Mouse (Mus musculus) liver, embryonic 15.5 days (tissue): ENCODE results near the gene Mitf. TPM values are rescaled to one million over a fixed set of nuclear protein-coding genes. Genes with fewer than 3 reads are reported as not detected.

Experiments used
- ATAC-seq: fragments of 200-750 bp; cut with Nextera tagmentation; 2 replicates; pipeline ENCODE4 v1.8.0; 2017; ENCODE audit warnings: moderate number of reproducible peaks, mild to moderate bottlenecking, moderate library complexity; ENCODE audit not compliant: insufficient read depth
- H3K27ac ChIP-seq: fragments of 300-500 bp; sonication (generic); replicated peaks from 2 replicates; pipeline ENCODE4 v1.5.1; 2015; ENCODE audit warnings: mild to moderate bottlenecking, inconsistent platforms
- H3K27me3 ChIP-seq: fragments of 300-500 bp; sonication (generic); 2 replicates; pipeline ENCODE4 v1.6.1; 2015; ENCODE audit warnings: mild to moderate bottlenecking, inconsistent platforms
- H3K36me3 ChIP-seq: fragments of 300-500 bp; sonication (generic); replicated peaks from 2 replicates; pipeline ENCODE4 v1.6.1; 2015; ENCODE audit warnings: moderate library complexity, mild to moderate bottlenecking, inconsistent platforms
- H3K4me1 ChIP-seq: fragments of 300-500 bp; sonication (generic); replicated peaks from 2 replicates; pipeline ENCODE4 v1.6.1; 2015; ENCODE audit warnings: inconsistent platforms
- H3K4me2 ChIP-seq: fragments of 300-500 bp; sonication (generic); 2 replicates; pipeline ENCODE4 v1.6.1; 2015; ENCODE audit warnings: moderate library complexity, mild to moderate bottlenecking, inconsistent platforms
- H3K4me3 ChIP-seq: fragments of 300-500 bp; sonication (generic); replicated peaks from 2 replicates; pipeline ENCODE4 v1.5.1; 2015; ENCODE audit warnings: mild to moderate bottlenecking, inconsistent platforms
- H3K9ac ChIP-seq: fragments of 300-500 bp; sonication (generic); 2 replicates; pipeline ENCODE4 v1.6.1; 2015; ENCODE audit warnings: moderate library complexity, mild to moderate bottlenecking, inconsistent platforms
- H3K9me3 ChIP-seq: fragments of 300-500 bp; sonication (generic); replicated peaks from 2 replicates; pipeline ENCODE4 v1.6.1; 2016; ENCODE audit warnings: inconsistent platforms
- WGBS: fragments of 180-500 bp; shearing (Covaris S2); methylation state at CpG from one replicate; pipeline ENCODE4 v1.1.7; 2015; ENCODE audit warnings: mixed read lengths; ENCODE audit not compliant: insufficient replicate concordance; 5-methylcytosine and 5-hydroxymethylcytosine counted together
- polyA plus RNA-seq: library from polyadenylated mRNA; unstranded; fragments of >200 nt; fragmentation: Nextera tagmentation; extraction: Ambion mirVana; gene quantifications from 2 replicates; pipeline ENCODE4 v1.2.1, GENCODE M21; 2015

Gene Mitf
- polyA plus RNA-seq, 1 experiment from 2014 or later, result 0.51 TPM

DNA sequence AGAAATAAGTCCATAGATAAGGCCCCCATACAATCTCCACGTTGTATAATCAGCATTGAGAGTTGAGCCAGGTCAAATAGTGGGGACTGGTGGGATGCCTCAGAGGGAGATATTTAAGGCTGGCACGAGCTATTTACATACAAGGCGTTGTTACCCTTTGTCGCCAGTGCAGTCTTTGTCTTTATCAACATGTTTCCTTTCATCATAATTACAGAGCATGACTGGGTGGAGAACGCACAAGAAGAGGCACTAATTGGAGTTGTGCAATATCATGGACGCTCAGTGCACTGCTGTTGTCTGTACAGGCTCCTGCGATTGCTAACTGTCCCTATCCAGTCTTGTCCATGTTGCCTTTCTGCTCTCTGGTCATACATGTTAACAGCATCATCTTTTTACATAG, 15.0 kb downstream of the Mitf start:
- Histone ChIP-seq H3K9me3 (no peaks in the 10 kb centered on the region), H3K4me1 (no peaks in the 10 kb centered on the region), H3K36me3 (no peaks in the 10 kb centered on the region), H3K4me2 (no peak overlapping the region), H3K4me3 (no peak overlapping the region), H3K27me3 (no peaks in the 10 kb centered on the region), H3K9ac (no peak overlapping the region), H3K27ac (no peak overlapping the region)
- no peak for ATAC-seq
- WGBS, result 59% methylated on average over 7 of the region's 7 CpGs

DNA sequence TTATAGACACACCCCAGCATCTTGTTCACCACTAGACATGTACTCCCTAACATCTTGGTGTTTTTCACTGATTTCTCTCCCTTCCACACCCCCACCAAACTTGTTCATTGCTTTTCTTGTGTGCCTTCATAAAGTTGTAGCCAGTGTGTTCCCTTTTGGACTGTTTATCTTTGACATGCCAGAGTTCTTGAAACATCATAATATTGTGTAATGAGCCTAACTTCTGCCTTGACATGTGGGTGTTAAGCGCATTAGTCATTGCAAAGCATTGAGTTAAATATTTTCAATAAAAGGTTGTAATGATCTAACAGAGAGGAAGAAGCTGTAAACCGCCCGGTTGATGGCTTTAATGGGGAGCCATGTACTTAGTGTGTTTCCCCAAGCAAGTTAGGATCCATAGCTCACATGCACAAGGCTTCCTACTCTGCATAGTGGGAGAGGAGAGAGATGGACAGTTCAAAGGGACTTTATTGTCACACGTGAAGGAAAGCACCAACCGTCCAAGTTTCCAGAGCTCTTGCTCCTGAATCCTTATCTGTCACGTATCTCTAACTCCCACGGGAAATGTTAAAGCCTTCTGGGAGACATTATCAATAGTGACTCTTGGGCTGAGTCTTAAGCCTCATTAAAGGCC, 19.9 kb downstream of the Mitf start:
- no peaks in the 10 kb centered on the region for H3K27me3 ChIP-seq
- H3K4me1 ChIP-seq, result no peaks in the 10 kb centered on the region; the same call in 1 of the 2 replicates
- ATAC-seq, result no peak
- WGBS, result 69% methylated on average over 7 of the region's 7 CpGs
- no peak overlapping the region for H3K9ac ChIP-seq
- no peaks in the 10 kb centered on the region for H3K36me3 ChIP-seq
- no peak overlapping the region for H3K27ac ChIP-seq
- H3K9me3 ChIP-seq, result no peaks in the 10 kb centered on the region
- H3K4me2 ChIP-seq, result no peak overlapping the region
- no peak overlapping the region for H3K4me3 ChIP-seq

DNA sequence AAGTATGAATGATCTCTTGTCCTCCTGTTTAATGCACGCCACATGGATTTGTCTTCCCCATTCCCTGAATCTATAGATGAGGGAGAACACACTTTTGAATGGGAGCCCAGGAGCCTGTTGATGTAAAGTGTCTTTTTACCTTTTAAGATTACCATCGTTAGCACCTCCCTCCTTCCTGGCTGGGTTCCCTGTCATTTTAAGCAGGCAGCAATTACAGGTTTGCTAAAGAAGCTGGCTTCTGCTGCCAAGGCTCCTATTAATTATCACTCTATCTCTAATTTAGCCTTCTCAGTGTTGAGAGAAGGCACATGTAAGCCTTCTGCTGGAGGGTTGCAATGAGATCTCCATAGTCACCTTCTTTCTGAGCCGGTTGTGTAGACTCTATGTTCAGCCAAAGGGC, 21.2 kb downstream of the Mitf start:
- Histone ChIP-seq H3K4me2 (no peak overlapping the region), H3K4me1 (no peaks in the 10 kb centered on the region; the same call in 1 of the 2 replicates), H3K9me3 (no peaks in the 10 kb centered on the region), H3K27ac (no peak overlapping the region), H3K4me3 (no peak overlapping the region), H3K36me3 (no peaks in the 10 kb centered on the region), H3K27me3 (no peaks in the 10 kb centered on the region), H3K9ac (no peak overlapping the region)
- 68% methylated on average over 3 of the region's 3 CpGs for WGBS
- ATAC-seq, result no peak

DNA sequence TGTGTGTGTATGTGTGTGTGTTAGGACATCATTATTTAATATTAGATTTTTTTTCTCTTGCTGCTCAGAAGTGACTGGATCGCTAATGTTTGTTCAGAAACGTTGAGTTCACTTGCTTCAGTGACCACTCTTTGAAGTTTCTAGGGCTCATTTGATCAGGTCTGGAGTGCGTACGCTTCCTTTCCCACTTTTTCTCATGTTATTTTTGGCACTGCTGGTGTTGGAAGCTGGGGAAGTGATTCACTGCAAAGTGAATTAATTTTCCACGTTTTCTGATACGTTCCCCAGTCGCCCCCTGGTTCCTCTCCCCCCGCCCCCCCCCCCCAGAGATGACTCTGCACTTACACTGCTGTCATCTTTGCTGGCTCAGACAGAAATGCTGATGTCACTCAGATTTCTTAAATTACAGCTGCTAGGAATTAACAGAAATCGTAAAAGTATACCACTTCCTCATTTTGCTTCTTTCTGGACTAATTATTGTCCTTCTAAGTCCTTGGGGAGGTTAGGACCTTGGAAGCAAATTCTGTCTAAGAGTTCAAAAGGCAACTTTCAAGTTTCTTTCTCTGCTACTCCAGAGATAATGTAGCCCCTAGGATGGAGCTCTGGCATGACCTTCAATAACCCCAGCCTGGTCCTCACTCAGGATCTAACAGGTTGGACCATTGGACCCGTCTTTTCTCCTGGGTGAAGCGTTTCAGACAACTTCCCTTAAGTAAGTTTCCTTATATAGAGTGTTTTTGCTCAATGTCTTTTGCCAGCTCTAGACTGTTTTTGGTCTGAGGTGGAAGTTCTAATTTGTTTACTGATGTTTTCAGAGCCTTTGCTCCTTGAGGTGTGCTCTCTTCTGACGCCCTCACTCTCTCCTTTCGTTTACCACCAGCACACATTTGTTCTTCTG, 22.2 kb downstream of the Mitf start:
- WGBS, result 31% methylated on average over 13 of the region's 13 CpGs
- no peaks in the 10 kb centered on the region for H3K27me3 ChIP-seq
- H3K4me2 ChIP-seq, result no peak overlapping the region
- H3K4me3 ChIP-seq, result no peak overlapping the region
- H3K36me3 ChIP-seq, result no peaks in the 10 kb centered on the region
- no peak overlapping the region for H3K9ac ChIP-seq
- no peak for ATAC-seq
- no peak overlapping the region for H3K27ac ChIP-seq
- H3K9me3 ChIP-seq, result no peaks in the 10 kb centered on the region
- H3K4me1 ChIP-seq, result no peaks in the 10 kb centered on the region; the same call in 1 of the 2 replicates

DNA sequence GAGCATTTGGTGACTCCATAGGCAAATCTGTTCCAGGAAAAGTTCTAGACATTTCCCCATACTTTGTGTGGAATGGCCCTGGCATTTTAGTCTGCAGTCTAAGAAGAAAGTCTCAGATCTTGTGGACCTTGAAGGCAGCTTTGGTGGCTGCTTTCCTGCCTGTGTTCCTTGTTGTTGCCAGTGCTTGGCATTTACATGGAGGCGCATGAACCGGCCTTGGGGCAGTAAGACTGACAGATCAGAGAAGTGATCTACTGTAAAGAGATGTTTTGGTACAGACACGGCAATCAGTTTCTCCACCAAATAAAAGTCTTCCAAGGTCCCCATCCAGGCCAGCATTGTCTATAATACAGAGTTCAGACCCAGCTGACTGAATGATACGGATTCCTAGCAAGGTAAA, 25.6 kb downstream of the Mitf start:
- H3K4me1 ChIP-seq, result no peaks in the 10 kb centered on the region; the same call in 1 of the 2 replicates
- H3K27ac ChIP-seq, result no peak overlapping the region
- H3K4me2 ChIP-seq, result no peak overlapping the region
- H3K4me3 ChIP-seq, result no peak overlapping the region
- 69% methylated on average over 4 of the region's 4 CpGs for WGBS
- no peaks in the 10 kb centered on the region for H3K9me3 ChIP-seq
- H3K36me3 ChIP-seq, result no peaks in the 10 kb centered on the region
- no peak overlapping the region for H3K9ac ChIP-seq
- no peaks in the 10 kb centered on the region for H3K27me3 ChIP-seq
- no peak for ATAC-seq

DNA sequence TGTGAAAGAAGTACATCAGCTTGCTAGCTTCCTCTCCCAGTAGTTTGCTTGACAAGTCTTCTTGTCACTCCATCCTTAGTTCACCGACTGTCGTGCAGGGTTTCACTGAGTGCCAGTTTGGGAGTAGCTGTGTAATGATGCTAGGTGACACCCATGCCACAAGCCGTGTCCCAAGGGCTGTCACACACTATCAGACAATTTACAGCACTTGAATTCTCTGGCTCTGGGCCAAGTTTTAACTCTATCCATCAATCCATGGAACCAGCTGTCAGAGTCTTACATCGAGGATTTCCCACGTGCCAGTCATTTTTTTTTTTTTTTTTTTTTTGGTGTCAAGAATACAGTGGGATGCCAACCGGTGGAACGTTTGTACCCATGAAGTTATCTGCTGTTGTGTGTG, 29.3 kb downstream of the Mitf start:
- H3K4me3 ChIP-seq, result no peak overlapping the region
- H3K9ac ChIP-seq, result no peak overlapping the region
- H3K27ac ChIP-seq, result no peak overlapping the region
- no peak for ATAC-seq
- H3K4me1 ChIP-seq, result no peaks in the 10 kb centered on the region
- WGBS, result 70% methylated on average over 7 of the region's 7 CpGs
- no peaks in the 10 kb centered on the region for H3K27me3 ChIP-seq
- H3K4me2 ChIP-seq, result no peak overlapping the region
- no peaks in the 10 kb centered on the region for H3K9me3 ChIP-seq
- H3K36me3 ChIP-seq, result no peaks in the 10 kb centered on the region

DNA sequence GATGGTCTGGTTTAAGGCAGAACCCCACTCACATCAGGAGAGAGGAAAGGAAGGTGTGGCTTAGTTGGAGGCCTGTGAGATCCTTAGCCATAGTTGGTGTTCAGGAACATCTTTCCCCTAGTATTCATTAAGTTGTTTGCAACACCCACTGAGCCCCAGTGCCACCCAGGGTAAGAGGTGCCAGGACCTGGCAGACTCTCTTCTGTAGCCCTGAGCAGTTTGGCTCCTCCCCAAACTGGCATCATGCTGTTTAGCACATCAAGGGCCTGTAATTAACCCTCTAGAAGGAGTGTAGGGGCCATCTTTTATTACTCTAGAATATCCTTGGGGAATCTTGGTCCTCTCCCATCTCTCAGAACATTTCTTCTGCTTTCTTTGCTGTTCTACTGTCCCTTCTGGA, 30.9 kb downstream of the Mitf start:
- Histone ChIP-seq H3K9me3 (no peaks in the 10 kb centered on the region), H3K4me3 (no peak overlapping the region), H3K9ac (no peak overlapping the region), H3K27ac (no peak overlapping the region), H3K4me2 (no peak overlapping the region), H3K4me1 (no peaks in the 10 kb centered on the region), H3K36me3 (no peaks in the 10 kb centered on the region), H3K27me3 (no peaks in the 10 kb centered on the region)
- no peak for ATAC-seq

DNA sequence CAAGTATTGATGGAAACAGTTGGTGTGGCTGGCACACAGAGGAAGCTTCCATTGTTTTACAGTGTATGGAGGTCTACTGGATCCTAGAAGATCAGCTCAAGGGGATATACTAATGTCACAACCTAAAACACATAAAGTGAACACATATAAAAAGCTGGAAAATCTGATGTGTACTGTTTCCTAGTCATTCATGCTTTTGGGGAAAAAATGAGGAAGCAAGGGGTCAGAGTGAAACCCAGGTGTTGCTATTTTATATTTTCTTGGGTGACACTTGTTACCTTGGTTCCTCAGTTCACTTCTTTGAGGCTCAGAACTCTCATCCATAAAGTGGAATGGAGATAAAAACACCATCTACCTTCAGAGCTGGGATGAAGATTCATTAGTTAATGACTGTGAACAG, 32.7 kb downstream of the Mitf start:
- Histone ChIP-seq H3K27me3 (no peaks in the 10 kb centered on the region), H3K4me3 (no peak overlapping the region), H3K4me2 (no peak overlapping the region), H3K4me1 (no peaks in the 10 kb centered on the region), H3K27ac (no peak overlapping the region), H3K9ac (no peak overlapping the region), H3K9me3 (no peaks in the 10 kb centered on the region), H3K36me3 (no peaks in the 10 kb centered on the region)
- ATAC-seq, result no peak

DNA sequence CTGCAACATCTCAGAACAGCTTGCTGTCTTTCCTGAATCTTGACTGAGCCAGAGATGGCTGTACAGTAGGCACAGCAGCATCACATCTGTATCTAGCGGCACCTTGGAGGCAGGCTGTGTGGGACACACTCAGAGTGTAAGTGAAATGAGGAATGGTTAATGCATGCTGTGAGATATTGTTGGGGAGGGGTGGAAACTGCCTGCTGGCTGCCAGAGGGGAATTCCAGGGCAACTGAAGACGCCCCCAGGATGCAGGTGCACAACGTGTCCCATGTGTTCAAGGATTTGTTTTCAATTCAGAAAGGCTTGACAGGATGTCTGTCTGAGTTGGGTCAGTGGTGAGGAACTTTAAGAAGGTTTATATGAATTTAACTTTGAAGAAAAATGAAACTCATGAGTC, 37.3 kb downstream of the Mitf start:
- no peak overlapping the region for H3K9ac ChIP-seq
- H3K4me2 ChIP-seq, result no peak overlapping the region
- no peak for ATAC-seq
- WGBS, result 47% methylated on average over 3 of the region's 3 CpGs
- H3K27ac ChIP-seq, result no peak overlapping the region
- H3K4me3 ChIP-seq, result no peak overlapping the region
- H3K4me1 ChIP-seq, result no peaks in the 10 kb centered on the region
- no peaks in the 10 kb centered on the region for H3K9me3 ChIP-seq
- no peaks in the 10 kb centered on the region for H3K36me3 ChIP-seq
- no peaks in the 10 kb centered on the region for H3K27me3 ChIP-seq

DNA sequence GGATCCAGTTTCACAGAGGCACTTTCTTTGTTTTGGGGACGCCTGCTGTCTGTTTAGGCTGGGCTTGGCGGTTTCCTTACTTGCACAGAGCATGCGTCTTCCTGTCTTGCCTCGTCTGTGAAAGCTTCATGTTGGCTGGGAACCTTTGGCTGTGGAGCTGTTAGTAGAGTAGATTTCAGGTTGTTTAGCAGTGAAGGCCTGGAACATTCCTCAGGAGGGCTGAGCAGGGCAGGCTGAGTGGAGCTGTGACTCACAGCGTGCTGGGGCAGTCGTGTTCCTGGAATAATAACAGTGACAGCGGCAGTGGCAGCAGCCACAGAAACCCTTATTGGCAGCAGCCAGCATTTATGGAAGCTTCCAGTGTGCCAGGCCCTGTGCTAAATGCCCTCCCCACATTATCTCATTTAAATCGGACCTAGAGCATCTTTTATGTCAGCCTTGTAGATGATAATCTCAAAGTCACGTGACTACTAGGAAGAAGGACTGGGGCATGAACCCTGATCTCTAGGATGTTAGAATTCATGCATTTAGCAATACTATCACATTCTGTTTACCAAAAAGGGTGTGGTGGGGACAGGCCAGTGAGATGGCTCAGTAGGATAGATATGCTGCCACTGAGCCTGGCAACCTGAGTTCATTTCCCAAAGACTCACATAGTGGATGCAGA, 41.5 kb downstream of the Mitf start:
- Histone ChIP-seq H3K27me3 (no peaks in the 10 kb centered on the region), H3K36me3 (no peaks in the 10 kb centered on the region), H3K9ac (no peak overlapping the region), H3K9me3 (no peaks in the 10 kb centered on the region), H3K4me3 (no peak overlapping the region), H3K4me1 (no peaks in the 10 kb centered on the region), H3K27ac (no peak overlapping the region), H3K4me2 (no peak overlapping the region)
- ATAC-seq, result no peak
- WGBS, result 53% methylated on average over 9 of the region's 9 CpGs

DNA sequence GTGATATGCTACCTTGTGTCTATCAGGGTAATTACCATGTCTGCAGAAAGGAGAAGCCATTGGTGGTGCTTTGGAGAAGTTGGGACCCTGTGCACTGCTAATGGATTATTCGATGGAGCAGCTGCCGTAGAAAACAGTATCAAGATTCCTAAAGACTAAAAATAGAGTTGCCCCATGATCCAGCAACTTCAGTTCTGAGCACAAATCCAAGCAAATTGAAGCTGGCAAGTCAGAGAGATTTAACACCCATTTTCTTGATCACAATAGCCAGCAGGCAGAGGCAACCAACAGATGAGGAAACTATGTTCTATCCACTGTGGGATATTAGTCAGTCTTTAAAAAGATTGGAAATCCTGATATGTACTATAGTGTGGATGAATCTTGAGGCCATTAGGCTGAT, 47.4 kb downstream of the Mitf start:
- H3K36me3 ChIP-seq, result no peaks in the 10 kb centered on the region
- no peaks in the 10 kb centered on the region for H3K27me3 ChIP-seq
- 82% methylated on average over 2 of the region's 2 CpGs for WGBS
- H3K4me1 ChIP-seq, result no peaks in the 10 kb centered on the region
- no peak for ATAC-seq
- no peak overlapping the region for H3K4me2 ChIP-seq
- H3K4me3 ChIP-seq, result no peak overlapping the region
- no peak overlapping the region for H3K27ac ChIP-seq
- no peaks in the 10 kb centered on the region for H3K9me3 ChIP-seq
- no peak overlapping the region for H3K9ac ChIP-seq
